Mouse (Mus musculus): Measurements from ENCODE around the gene Stard10.

DNA sequence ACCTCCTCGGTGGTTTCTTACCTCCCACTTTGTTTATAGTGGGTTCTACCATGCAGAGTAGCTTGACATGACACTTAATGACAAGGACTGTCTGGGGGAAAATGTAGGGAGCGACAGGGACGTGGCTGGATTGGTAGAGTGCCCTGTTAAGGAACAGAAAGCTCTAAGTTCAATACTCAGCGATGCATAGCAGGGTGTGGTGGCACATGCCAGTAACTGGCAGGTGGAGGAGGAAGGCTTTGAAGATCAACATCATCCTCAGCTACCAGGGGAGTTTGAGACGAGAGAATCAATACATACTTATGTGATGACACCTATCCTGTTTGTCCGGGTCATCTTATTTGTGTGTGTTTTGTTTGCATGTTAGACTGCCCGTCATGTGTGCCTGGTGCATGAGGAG lies 52.8 kb downstream of the Stard10 start:
- TF ChIP-seq CTCF (IDR thresholded peaks at IDR 0.05; ENCODE audit: low read depth, low read length) (no peak), POLR2A (IDR thresholded peaks at IDR 0.05; ENCODE audit: extremely low read depth, insufficient read depth, low read length) (no peak)

Measured in liver, adult 2 months (tissue).